Mouse (Mus musculus) v-Abl transformed pro-B cells (cell line): Measurements from ENCODE around the gene Smarcc2.

Experiments used
- in situ Hi-C, 2 experiments: fragments of 400-800 bp; cut with MboI; formaldehyde crosslinking; loops; one replicate each; pipeline ENCODE4 v1.15.1; 2025; ENCODE audit not compliant: unreplicated experiment in 2 of 2

Smarcc2 gene

GRCm38 (mm10) chr10:128458719-128459408 is at the start of gene Smarcc2:
Smarcc2 (plus strand) TSS chr10:128459248.
- in situ Hi-C loops: loop anchor here (5.0 to 25.0 kb wide), 3 partner anchors 92 to 347 kb away; partner anchors contain the start of genes Coq10a (in 1 of the 2) and Spryd4 (in 1 of the 2)

GRCm38 (mm10) chr10:128409692-128410559 is 49.1 kb upstream of the Smarcc2 start:
- in situ Hi-C loops: loop anchor here (5.0 kb wide), 4 partner anchors 32 to 78 kb away; partner anchors contain the start of gene Coq10a (in 1 of the 2)

GRCm38 (mm10) chr10:128410560-128410845 is 48.5 kb upstream of the Smarcc2 start:
- in situ Hi-C loops: no loop called here

- in situ Hi-C loops: no loop called here
Observed at GRCm38 (mm10) chr10:128411211-128412054, 47.6 kb upstream of the Smarcc2 start, which contains the start of the genes Nabp2 and Rnf41. Nabp2 (minus strand) TSS chr10:128411492. Rnf41 (plus strand) TSS chr10:128411657.

- in situ Hi-C loops: no loop called here
Observed at GRCm38 (mm10) chr10:128412055-128412381, 47.0 kb upstream of the Smarcc2 start.

GRCm38 (mm10) chr10:128412558-128412957 is 46.5 kb upstream of the Smarcc2 start:
- in situ Hi-C loops: no loop called here

GRCm38 (mm10) chr10:128413076-128413475 is 46.0 kb upstream of the Smarcc2 start:
- in situ Hi-C loops: no loop called here

- in situ Hi-C loops: no loop called here
Observed at GRCm38 (mm10) chr10:128414848-128415247, 44.2 kb upstream of the Smarcc2 start.

- in situ Hi-C loops: no loop called here
Observed at GRCm38 (mm10) chr10:128422426-128422825, 36.6 kb upstream of the Smarcc2 start.

- in situ Hi-C loops: no loop called here
Observed at GRCm38 (mm10) chr10:128424604-128425003, 34.4 kb upstream of the Smarcc2 start.

- in situ Hi-C loops: no loop called here
Observed at GRCm38 (mm10) chr10:128425260-128425659, 33.8 kb upstream of the Smarcc2 start.

- in situ Hi-C loops: no loop called here
Observed at GRCm38 (mm10) chr10:128429052-128429451, 30.0 kb upstream of the Smarcc2 start.

GRCm38 (mm10) chr10:128429454-128429853 is 29.6 kb upstream of the Smarcc2 start:
- in situ Hi-C loops: no loop called here

GRCm38 (mm10) chr10:128433417-128433816 is 25.6 kb upstream of the Smarcc2 start:
- in situ Hi-C loops: no loop called here

GRCm38 (mm10) chr10:128434681-128435080 is 24.4 kb upstream of the Smarcc2 start:
- in situ Hi-C loops: no loop called here

GRCm38 (mm10) chr10:128435186-128435823 is 23.7 kb upstream of the Smarcc2 start:
- in situ Hi-C loops: no loop called here

GRCm38 (mm10) chr10:128435873-128436272 is 23.2 kb upstream of the Smarcc2 start:
- in situ Hi-C loops: no loop called here

- in situ Hi-C loops: no loop called here
Observed at GRCm38 (mm10) chr10:128436376-128436775, 22.7 kb upstream of the Smarcc2 start.

- in situ Hi-C loops: no loop called here
Observed at GRCm38 (mm10) chr10:128438675-128439279, 20.3 kb upstream of the Smarcc2 start.

- in situ Hi-C loops: loop anchor here (5.0 kb wide), 1 partner anchor 33 kb away; no protein-coding TSS in a partner anchor
Observed at GRCm38 (mm10) chr10:128440407-128440806, 18.6 kb upstream of the Smarcc2 start.
